8 mouse cellular contexts compared by ENCODE assay signal in genomic region chr14:26376652-26377051, GRCm38 (mm10).
DNase-seq lines count a peak whose midpoint lies in the region; TF ChIP-seq lines count a peak whose summit lies in the region.

No protein-coding gene starts in this region.

- H3K4me3 ChIP-seq in heart, adult 2 months: no peak overlapping the region

- no peak for TF ChIP-seq POLR2A in heart, adult 2 months (IDR thresholded peaks at IDR 0.05; ENCODE audit: insufficient read depth, low read depth, low read length)

- H3K79me2 ChIP-seq in heart, adult 2 months (replicated peaks; ENCODE audit: control insufficient read depth, insufficient read depth, low read length): no peaks in the 10 kb centered on the region

- H3K27ac ChIP-seq in heart, adult 2 months: no peak overlapping the region

- 6% methylated on average over 2 of the region's 2 CpGs for WGBS in heart, adult 2 months

- peak; percentile 85 for TF ChIP-seq CTCF in heart, adult 2 months (IDR thresholded peaks at IDR 0.05)

- H3K36me3 ChIP-seq in heart, adult 2 months (ENCODE audit: control insufficient read depth, insufficient read depth, low read length): no peaks in the 10 kb centered on the region

- intact Hi-C loops in heart, adult 2 months (cut with DNase I): loop anchor here (2.0 kb wide), 1 partner anchor 82 kb away; no protein-coding TSS in a partner anchor
- intact Hi-C loops in heart, postnatal 25 days (cut with DNase I): loop anchor here (5.0 kb wide), 1 partner anchor 81 kb away; no protein-coding TSS in a partner anchor
- intact Hi-C loops in heart, postnatal 14 days (cut with DNase I): loop anchor here (2.0 kb wide), 1 partner anchor 82 kb away; no protein-coding TSS in a partner anchor
- intact Hi-C loops in left cerebral cortex, postnatal 25 days (cut with DNase I): loop anchor here (1.0 kb wide), 1 partner anchor 83 kb away; no protein-coding TSS in a partner anchor

- peak; percentile 34 to 53 for DNase-seq in heart, adult 2 months
- no peak for DNase-seq in heart, postnatal 25 days (ENCODE audit: low spot score)
- DNase-seq in NIH3T3 (ENCODE audit: low read depth): peak; percentile 81
- peak; percentile 16 to 43 for DNase-seq in cerebellum, postnatal 36 days
- DNase-seq in heart, postnatal 14 days: peak; percentile 58 to 84
- peak; percentile 49 to 59 for DNase-seq in left cerebral cortex, postnatal 25 days (ENCODE audit: low spot score in 2 of 2)
- peak; percentile 33 for DNase-seq in ovary, adult 18-20 months (ENCODE audit: low spot score)
- peak; percentile 69 for DNase-seq in thymus, postnatal 0 days (ENCODE audit: low spot score)

- no peaks in the 10 kb centered on the region for H3K4me1 ChIP-seq in heart, adult 2 months (ENCODE audit: control insufficient read depth, insufficient read depth, low read length)

- no peak for TF ChIP-seq EP300 in heart, adult 2 months (IDR thresholded peaks at IDR 0.05; ENCODE audit: insufficient read depth, low read depth, low read length)

- no peak overlapping the region for H3K9ac ChIP-seq in heart, adult 2 months (ENCODE audit: low read depth, low read length)

- no peaks in the 10 kb centered on the region for H3K27me3 ChIP-seq in heart, adult 2 months (ENCODE audit: control insufficient read depth, insufficient read depth, low read length)
